Mouse (Mus musculus): ENCODE measurements at regions not wholly inside any gene's neighbourhood (a gene's known extent, or its start where the extent isn't known, plus 50 kb on each side); places are given as distances from the start of the nearest gene placed in this dataset.

DNA sequence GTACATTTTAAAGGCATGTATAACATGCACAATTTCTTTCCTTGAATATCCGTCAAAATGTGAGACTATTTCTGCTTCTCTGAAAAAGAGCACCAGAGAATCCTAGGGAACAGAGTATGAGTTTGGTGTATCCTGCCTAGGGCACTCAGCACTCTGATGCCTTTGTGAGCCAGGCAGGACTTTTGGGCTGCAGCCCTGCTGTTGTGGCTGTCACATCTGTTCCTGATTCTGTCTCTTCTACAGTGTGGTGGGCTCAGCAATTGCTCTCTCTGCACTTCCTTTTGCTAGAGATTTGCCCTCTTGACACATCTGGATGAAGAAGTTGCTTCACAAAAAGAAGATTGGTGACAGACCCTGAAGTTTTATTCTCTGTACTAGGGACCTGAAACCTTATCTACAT is 73.9 kb upstream of the Defb41 start:
- TF ChIP-seq POLR2A (IDR thresholded peaks at IDR 0.05; ENCODE audit: control insufficient read depth in 1 of 2, insufficient read depth in 1 of 2, low read depth in 1 of 2, low read length in 2 of 2, poor library complexity in 1 of 2) (no peak), EP300 (IDR thresholded peaks at IDR 0.05; ENCODE audit: low read depth in 1 of 2, low read length in 2 of 2) (no peak), ZKSCAN1 (IDR thresholded peaks at IDR 0.05; ENCODE audit: low read depth, low read length) (no peak), TCF12 (IDR thresholded peaks at IDR 0.05; ENCODE audit: low read depth, low read length) (no peak), ZNF384 (IDR thresholded peaks at IDR 0.05; ENCODE audit: low read depth, low read length) (no peak), CHD1 (IDR thresholded peaks at IDR 0.05; ENCODE audit: low read depth, low read length) (no peak), KAT2A (conservative IDR thresholded peaks at IDR 0.05; ENCODE audit: low read depth, low read length) (no peak), SMC3 (IDR thresholded peaks at IDR 0.05; ENCODE audit: low read depth, low read length) (no peak), CTCF (IDR thresholded peaks at IDR 0.05 in 2 of 3, conservative IDR thresholded peaks at IDR 0.05 in 1 of 3; ENCODE audit: control insufficient read depth in 1 of 3, insufficient read depth in 1 of 3, low read depth in 2 of 3, low read length in 3 of 3, poor library complexity in 1 of 3, severe bottlenecking in 1 of 3) (no peak), MXI1 (IDR thresholded peaks at IDR 0.05; ENCODE audit: low read depth, low read length) (no peak), NRF1 (IDR thresholded peaks at IDR 0.05; ENCODE audit: insufficient read depth, low read depth, low read length, poor library complexity, severe bottlenecking) (no peak), ZMIZ1 (IDR thresholded peaks at IDR 0.05; ENCODE audit: low read depth, low read length) (no peak)
